Comparison of ENCODE assay signal across 12 mouse cellular contexts in the genomic region with DNA sequence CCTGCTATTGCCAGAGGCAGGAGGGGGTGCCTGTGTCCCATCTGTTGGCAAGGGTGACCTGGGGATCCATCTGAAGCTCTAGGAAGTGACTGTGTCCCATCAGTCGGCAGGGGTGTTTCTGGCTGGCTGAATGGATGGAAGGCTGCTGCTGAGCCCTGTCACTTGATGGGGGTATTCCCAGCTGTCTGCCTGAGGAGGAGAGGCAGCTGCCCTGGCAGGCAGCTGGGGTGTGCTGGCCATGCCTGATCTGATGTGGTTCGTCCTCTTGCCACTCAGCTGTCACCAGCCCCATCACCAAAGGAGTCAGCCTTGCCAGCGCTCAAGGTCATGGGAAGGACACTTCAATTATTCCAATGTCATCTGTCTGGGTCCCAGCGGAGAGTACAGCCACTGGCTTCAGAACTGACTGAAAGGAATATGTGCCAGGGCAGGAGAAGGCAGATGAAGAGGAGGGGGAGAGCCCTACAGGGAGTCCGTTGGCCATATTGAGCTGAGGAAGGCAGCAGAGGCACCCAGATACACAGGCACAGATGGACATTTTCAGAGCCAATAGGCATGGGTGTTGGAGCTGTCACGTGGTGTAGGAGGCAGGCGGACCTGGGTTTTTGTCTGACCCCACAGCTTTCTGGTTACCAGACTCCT.
DNase-seq lines count a peak whose midpoint lies in the region; ATAC-seq and TF ChIP-seq lines count a peak whose summit lies in the region.
"Had no signal": no experiment of that assay in that cellular context is flagged by ENCODE, and none has a peak within 500 bp of the region (broad histone marks: within the 10 kb centered on the region; RNA-seq: fewer than 3 reads in every experiment).

No protein-coding gene starts in this region.

- no peak for DNase-seq in hindbrain, embryonic 11.5 days (ENCODE audit: low spot score)
- DNase-seq in hindbrain, embryonic 10.5 days (ENCODE audit: low spot score), result no peak
- peak; percentile 23 for DNase-seq in heart, postnatal 4 days
- peak; percentile 35 for DNase-seq in midbrain, postnatal 0 days (ENCODE audit: low spot score)
- no peak for DNase-seq in adrenal gland, adult 8-10 months
- no peak for DNase-seq in cerebellum, postnatal 36 days
- DNase-seq: gastrocnemius, postnatal 36 days; kidney, postnatal 4 days had no signal

- peaks cover 14% of the 10 kb centered on the region for H3K27me3 ChIP-seq in hindbrain, embryonic 11.5 days (ENCODE audit: control insufficient read depth, insufficient read depth, low read length)
- H3K27me3 ChIP-seq in hindbrain, embryonic 10.5 days (ENCODE audit: insufficient read depth, poor library complexity, severe bottlenecking), result peaks cover 96% of the 10 kb centered on the region
- H3K27me3 ChIP-seq in neural tube, embryonic 13.5 days, result peaks cover 73% of the 10 kb centered on the region
- H3K27me3 ChIP-seq in neural tube, embryonic 15.5 days (replicated peaks), result peaks cover 56% of the 10 kb centered on the region
- peaks cover 9% of the 10 kb centered on the region; the same call in 1 of the 2 replicates for H3K27me3 ChIP-seq in midbrain, postnatal 0 days (ENCODE audit: insufficient read depth, low read length)

- no peak overlapping the region for H3K4me3 ChIP-seq in hindbrain, embryonic 11.5 days (ENCODE audit: low read depth, low read length)
- H3K4me3 ChIP-seq in hindbrain, embryonic 10.5 days, result no peak overlapping the region
- H3K4me3 ChIP-seq in neural tube, embryonic 13.5 days, result no peak overlapping the region
- H3K4me3 ChIP-seq in neural tube, embryonic 15.5 days (replicated peaks), result no peak overlapping the region
- no peak overlapping the region for H3K4me3 ChIP-seq in midbrain, postnatal 0 days (ENCODE audit: low read depth, low read length)

- no peaks in the 10 kb centered on the region for H3K36me3 ChIP-seq in hindbrain, embryonic 11.5 days (ENCODE audit: control insufficient read depth, insufficient read depth, low read length)
- no peaks in the 10 kb centered on the region for H3K36me3 ChIP-seq in hindbrain, embryonic 10.5 days
- H3K36me3 ChIP-seq in neural tube, embryonic 13.5 days, result no peaks in the 10 kb centered on the region
- no peaks in the 10 kb centered on the region for H3K36me3 ChIP-seq in neural tube, embryonic 15.5 days
- no peaks in the 10 kb centered on the region for H3K36me3 ChIP-seq in midbrain, postnatal 0 days (ENCODE audit: insufficient read depth, low read length)

- no peaks in the 10 kb centered on the region for H3K9me3 ChIP-seq in hindbrain, embryonic 11.5 days (ENCODE audit: control insufficient read depth, low read length)
- H3K9me3 ChIP-seq in hindbrain, embryonic 10.5 days, result no peaks in the 10 kb centered on the region
- H3K9me3 ChIP-seq in neural tube, embryonic 13.5 days, result no peaks in the 10 kb centered on the region
- no peaks in the 10 kb centered on the region for H3K9me3 ChIP-seq in neural tube, embryonic 15.5 days (replicated peaks)
- H3K9me3 ChIP-seq in midbrain, postnatal 0 days (ENCODE audit: low read length), result no peaks in the 10 kb centered on the region

- H3K27ac ChIP-seq in hindbrain, embryonic 11.5 days (ENCODE audit: low read depth, low read length), result no peak overlapping the region
- H3K27ac ChIP-seq in hindbrain, embryonic 10.5 days, result no peak overlapping the region
- no peak overlapping the region for H3K27ac ChIP-seq in neural tube, embryonic 13.5 days (replicated peaks)
- H3K27ac ChIP-seq in neural tube, embryonic 15.5 days (replicated peaks), result no peak overlapping the region
- no peak overlapping the region for H3K27ac ChIP-seq in midbrain, postnatal 0 days (ENCODE audit: low read depth, low read length)
- H3K27ac ChIP-seq: liver, embryonic 14.5 days had no signal

- 52% methylated on average over 7 of the region's 7 CpGs for WGBS in hindbrain, embryonic 11.5 days
- 67% methylated on average over 7 of the region's 7 CpGs for WGBS in hindbrain, embryonic 10.5 days
- 63% methylated on average over 7 of the region's 7 CpGs for WGBS in neural tube, embryonic 13.5 days
- 74% methylated on average over 7 of the region's 7 CpGs for WGBS in neural tube, embryonic 15.5 days
- 67% methylated on average over 7 of the region's 7 CpGs for WGBS in midbrain, postnatal 0 days

- H3K9ac ChIP-seq in hindbrain, embryonic 11.5 days (ENCODE audit: low read depth, low read length), result no peak overlapping the region
- no peak overlapping the region for H3K9ac ChIP-seq in neural tube, embryonic 13.5 days
- no peak overlapping the region for H3K9ac ChIP-seq in neural tube, embryonic 15.5 days (replicated peaks)
- H3K9ac ChIP-seq in midbrain, postnatal 0 days (replicated peaks; ENCODE audit: low read length, poor library complexity, severe bottlenecking), result no peak overlapping the region
- H3K9ac ChIP-seq: liver, embryonic 14.5 days had no signal

- TF ChIP-seq CTCF in midbrain, postnatal 0 days (IDR thresholded peaks at IDR 0.05), result no peak

- no peak overlapping the region for H3K4me2 ChIP-seq in hindbrain, embryonic 11.5 days (replicated peaks; ENCODE audit: low read depth, low read length)
- H3K4me2 ChIP-seq in neural tube, embryonic 13.5 days, result no peak overlapping the region
- no peak overlapping the region for H3K4me2 ChIP-seq in neural tube, embryonic 15.5 days
- H3K4me2 ChIP-seq in midbrain, postnatal 0 days (ENCODE audit: low read depth, low read length, poor library complexity, severe bottlenecking), result no peak overlapping the region

- ATAC-seq in hindbrain, embryonic 11.5 days (ENCODE audit: low FRiP score), result peak; percentile 63
- peak; percentile 71 for ATAC-seq in neural tube, embryonic 13.5 days (ENCODE audit: low read depth)
- ATAC-seq in neural tube, embryonic 15.5 days (ENCODE audit: low FRiP score), result no peak
- ATAC-seq in midbrain, postnatal 0 days (ENCODE audit: low FRiP score), result no peak; the same call in 1 of the 2 replicates
- ATAC-seq: intestine, postnatal 0 days had no signal

- H3K4me1 ChIP-seq in hindbrain, embryonic 11.5 days (replicated peaks; ENCODE audit: control insufficient read depth, insufficient read depth, low read length), result no peaks in the 10 kb centered on the region
- peaks cover 26% of the 10 kb centered on the region for H3K4me1 ChIP-seq in hindbrain, embryonic 10.5 days (replicated peaks)
- H3K4me1 ChIP-seq in neural tube, embryonic 13.5 days (replicated peaks), result peaks cover 15% of the 10 kb centered on the region
- H3K4me1 ChIP-seq in neural tube, embryonic 15.5 days, result no peaks in the 10 kb centered on the region
- no peaks in the 10 kb centered on the region for H3K4me1 ChIP-seq in midbrain, postnatal 0 days (ENCODE audit: insufficient read depth, low read length)

Comparison
In these comparisons a context has a peak if more than half of its experiments do, and no peak if none do; other contexts are left out.
1. ATAC-seq: peak in hindbrain, embryonic 11.5 days (single experiment) and neural tube, embryonic 13.5 days (single experiment); none in neural tube, embryonic 15.5 days (single experiment) and midbrain, postnatal 0 days (single experiment).
2. DNase-seq: peak in heart, postnatal 4 days (single experiment) and midbrain, postnatal 0 days (single experiment); none in hindbrain, embryonic 11.5 days (single experiment), hindbrain, embryonic 10.5 days (single experiment), adrenal gland, adult 8-10 months (single experiment) and cerebellum, postnatal 36 days (0 of 2).